Mouse (Mus musculus) heart, embryonic 14.5 days (tissue): ENCODE results near the gene Olfr1386. TPM values are rescaled to one million over a fixed set of nuclear protein-coding genes. Genes with fewer than 3 reads are reported as not detected.
"Not testable (repeated sequence)": the region's sequence is repeated elsewhere in the genome, so short reads cannot be mapped to it uniquely, and the experiment has no call there.

Experiments used
- ATAC-seq: fragments of 200-750 bp; cut with Nextera tagmentation; 2 replicates; pipeline ENCODE4 v1.8.0; 2017; ENCODE audit warnings: low read depth, moderate TSS enrichment; ENCODE audit not compliant: insufficient number of reproducible peaks, insufficient read depth, low FRiP score
- H3K27ac ChIP-seq, 2 experiments: fragments of 200-500 bp in 1 of 2; fragments of 300-500 bp in 1 of 2; sonication (generic) in 1 of 2; replicated peaks in 1 of 2; 2 replicates each; pipeline ENCODE4 v1.5.1; 2012 to 2014; ENCODE audit warnings: low read depth in 2 of 2, low read length in 2 of 2, control low read depth in 1 of 2, mild to moderate bottlenecking in 1 of 2, mixed read lengths in 1 of 2; ENCODE audit not compliant: control insufficient read depth in 1 of 2, insufficient read depth in 1 of 2
- H3K27me3 ChIP-seq: fragments of 300-500 bp; sonication (generic); 2 replicates; pipeline ENCODE4 v1.6.1; 2014; ENCODE audit warnings: mild to moderate bottlenecking, low read length, control low read depth; ENCODE audit not compliant: control insufficient read depth, insufficient read depth
- H3K36me3 ChIP-seq: fragments of 300-500 bp; sonication (generic); 2 replicates; pipeline ENCODE4 v1.6.1; 2014; ENCODE audit warnings: mild to moderate bottlenecking, control low read depth, low read length, mixed read lengths; ENCODE audit not compliant: control insufficient read depth, insufficient read depth
- H3K4me1 ChIP-seq, 2 experiments: fragments of 200-500 bp in 1 of 2; fragments of 300-500 bp in 1 of 2; sonication (generic) in 1 of 2; 2 replicates each; pipeline ENCODE4 v1.6.1; 2012 to 2014; ENCODE audit warnings: low read length in 2 of 2, control low read depth in 1 of 2, mixed read lengths in 1 of 2; ENCODE audit not compliant: control insufficient read depth in 2 of 2, insufficient read depth in 2 of 2
- H3K4me2 ChIP-seq: fragments of 300-500 bp; sonication (generic); 2 replicates; pipeline ENCODE4 v1.6.1; 2014; ENCODE audit warnings: mild to moderate bottlenecking, low read length
- H3K4me3 ChIP-seq, 2 experiments: fragments of 200-500 bp in 1 of 2; fragments of 300-500 bp in 1 of 2; sonication (generic) in 1 of 2; 2 replicates each; pipeline ENCODE4 v1.5.1; 2012 to 2014; ENCODE audit warnings: low read length in 2 of 2, mild to moderate bottlenecking in 2 of 2, control low read depth in 1 of 2, low read depth in 1 of 2, moderate library complexity in 1 of 2; ENCODE audit not compliant: control insufficient read depth in 1 of 2, insufficient read depth in 1 of 2
- H3K9ac ChIP-seq: fragments of 300-500 bp; sonication (generic); 2 replicates; pipeline ENCODE4 v1.6.1; 2014; ENCODE audit warnings: mild to moderate bottlenecking, low read length
- H3K9me3 ChIP-seq: fragments of 300-500 bp; sonication (generic); 2 replicates; pipeline ENCODE4 v1.6.1; 2016; ENCODE audit warnings: low read length, control low read depth; ENCODE audit not compliant: control insufficient read depth
- WGBS: fragments of 180-500 bp; shearing (Covaris S2); extraction: QIAGEN DNeasy Blood & Tissue Kit; methylation state at CpG from one replicate; pipeline ENCODE4 v1.1.7; 2014; 5-methylcytosine and 5-hydroxymethylcytosine counted together
- polyA plus RNA-seq: library from polyadenylated mRNA; unstranded; fragments of >200 nt; fragmentation: Nextera tagmentation; extraction: Ambion mirVana; gene quantifications from 2 replicates; pipeline ENCODE4 v1.2.1, GENCODE M21; 2014

The Olfr1386 gene
- polyA plus RNA-seq, 1 experiment from 2014 or later: not detected

DNA sequence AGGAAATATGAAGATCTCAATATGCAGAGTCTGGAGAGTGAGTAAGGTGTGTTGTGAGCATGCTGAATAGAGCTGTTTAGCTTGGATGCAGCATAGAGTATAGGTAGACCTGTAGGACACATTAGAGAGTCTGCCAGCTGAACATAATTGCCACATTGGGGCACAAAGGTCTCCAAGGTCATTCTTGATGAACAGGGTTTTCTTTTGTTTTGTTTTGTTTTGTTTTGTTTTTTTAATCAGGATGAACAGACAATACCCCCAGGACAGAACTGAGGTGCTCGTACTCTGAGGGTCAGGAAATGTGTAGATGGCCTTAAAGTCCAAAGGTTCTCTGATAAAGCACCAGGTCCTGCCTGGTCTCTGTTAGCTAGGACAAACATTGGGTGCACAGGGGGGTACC is 23.9 kb downstream of the Olfr1386 start, which contains the start of gene Olfr1385:
Olfr1385 (plus strand) TSS at position 301 of the 400 bp plus-strand sequence.
- not testable (repeated sequence) for H3K4me1 ChIP-seq, H3K9ac ChIP-seq, H3K27ac ChIP-seq, H3K9me3 ChIP-seq, H3K4me2 ChIP-seq, H3K27me3 ChIP-seq, H3K36me3 ChIP-seq, H3K4me3 ChIP-seq, ATAC-seq
- 61% methylated on average over 1 of the region's 1 CpGs for WGBS

DNA sequence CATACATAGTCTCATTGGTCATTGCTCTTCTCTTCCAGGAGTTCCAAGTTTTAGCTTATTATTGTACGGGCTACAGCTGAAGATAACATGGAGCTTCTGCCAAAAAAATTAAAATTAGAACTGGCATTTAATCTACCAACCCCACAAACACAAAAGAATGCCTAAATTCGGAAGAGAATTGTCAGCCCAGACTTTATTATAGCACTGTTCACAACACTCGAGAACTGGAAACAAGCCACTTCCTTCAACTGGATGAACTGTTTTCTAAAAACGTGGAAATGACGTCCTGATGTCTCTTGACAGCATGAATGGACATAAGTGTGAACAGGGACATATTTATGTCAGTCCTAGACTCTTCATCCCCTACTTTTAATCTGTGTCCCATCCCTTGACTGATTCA is 53.2 kb downstream of the Olfr1386 start:
- 58% methylated on average over 5 of the region's 5 CpGs for WGBS
- ATAC-seq: no peak
- no peak overlapping the region for H3K9ac ChIP-seq
- H3K4me3 ChIP-seq: no peak overlapping the region
- H3K27ac ChIP-seq: no peak overlapping the region
- H3K4me2 ChIP-seq: no peak overlapping the region
- H3K9me3 ChIP-seq: no peaks in the 10 kb centered on the region
- no peaks in the 10 kb centered on the region for H3K27me3 ChIP-seq
- no peaks in the 10 kb centered on the region for H3K36me3 ChIP-seq
- H3K4me1 ChIP-seq: no peaks in the 10 kb centered on the region

DNA sequence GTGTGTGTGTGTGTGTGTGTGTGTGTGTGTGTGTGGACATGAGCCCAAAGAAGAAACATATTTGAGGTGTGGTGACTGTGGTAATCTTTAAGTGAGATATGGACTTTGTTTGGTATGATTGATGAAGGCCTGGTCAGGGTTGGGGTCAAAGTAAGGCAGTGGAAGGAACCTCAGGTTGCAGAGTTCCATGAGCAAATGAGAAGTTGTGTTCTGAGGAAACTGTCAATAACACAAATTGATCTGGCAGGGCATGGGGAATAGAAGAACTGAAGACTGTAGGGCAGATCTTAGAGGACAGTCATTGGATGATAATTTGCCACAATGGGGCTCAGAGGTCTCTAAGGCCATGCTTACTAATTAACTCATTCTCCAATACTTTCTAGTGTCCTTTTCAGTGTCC is 54.5 kb downstream of the Olfr1386 start, which contains the start of gene Olfr1383:
Olfr1383 (plus strand) TSS at position 301 of the 400 bp plus-strand sequence.
- Histone ChIP-seq H3K27ac (no peak within 1 kb of the TSS), H3K9me3 (no peaks in the 10 kb centered on the region), H3K36me3 (no peaks in the 10 kb centered on the region), H3K4me3 (no peak within 1 kb of the TSS), H3K9ac (no peak within 1 kb of the TSS), H3K27me3 (no peaks in the 10 kb centered on the region), H3K4me2 (no peak within 1 kb of the TSS), H3K4me1 (no peaks in the 10 kb centered on the region)
- ATAC-seq: no peak

Other genes starting within 250 kb of the Olfr1386 start
- 38.3 and 43.5 TPM in 2 replicates for gene Mgat1, start 220.9 kb upstream of the Olfr1386 start, polyA plus RNA-seq
- 0.18 and 0.35 TPM in 2 replicates for gene Olfr1393, start 186.7 kb upstream of the Olfr1386 start, polyA plus RNA-seq
- not detected in 2 replicates for gene Olfr1392, start 179.8 kb upstream of the Olfr1386 start, polyA plus RNA-seq
- not detected in 2 replicates for gene Olfr10, start 160.3 kb upstream of the Olfr1386 start, polyA plus RNA-seq
- not detected in 2 replicates for gene Olfr1391, start 142.3 kb upstream of the Olfr1386 start, polyA plus RNA-seq
- gene Olfr1390, start 129.9 kb upstream of the Olfr1386 start, polyA plus RNA-seq: not detected in 2 replicates
- gene Olfr1389, start 42.0 kb upstream of the Olfr1386 start, polyA plus RNA-seq: not detected in 2 replicates
- not detected in 2 replicates for gene Olfr1388, start 28.4 kb upstream of the Olfr1386 start, polyA plus RNA-seq
- gene Olfr1387, start 9.7 kb upstream of the Olfr1386 start, polyA plus RNA-seq: not detected in 2 replicates
- not detected in 2 replicates for gene Olfr1385, start 24.0 kb downstream of the Olfr1386 start, polyA plus RNA-seq
- gene Olfr1384, start 41.7 kb downstream of the Olfr1386 start, polyA plus RNA-seq: not detected in 2 replicates
- gene Olfr1383, start 54.6 kb downstream of the Olfr1386 start, polyA plus RNA-seq: not detected in 2 replicates
- gene Olfr1382, start 63.2 kb downstream of the Olfr1386 start, polyA plus RNA-seq: not detected in 2 replicates
- not detected in 2 replicates for gene Olfr1381, start 78.4 kb downstream of the Olfr1386 start, polyA plus RNA-seq
- gene Olfr1380, start 91.8 kb downstream of the Olfr1386 start, polyA plus RNA-seq: not detected in 2 replicates
- gene Flt4, start 144.2 kb downstream of the Olfr1386 start, polyA plus RNA-seq: 9.3 and 10.0 TPM in 2 replicates
- 0.78 and 1.1 TPM in 2 replicates for gene Scgb3a1, start 198.6 kb downstream of the Olfr1386 start, polyA plus RNA-seq
- gene Cnot6, start 247.7 kb downstream of the Olfr1386 start, polyA plus RNA-seq: 38.7 and 42.4 TPM in 2 replicates